Mouse (Mus musculus) spleen, adult 18-20 months (tissue): ENCODE results near the gene Tesc.

Source experiments
- DNase-seq, 2 experiments: peaks; one replicate each; pipeline ENCODE4 v3.0.0; 2022; ENCODE audit warnings: mixed read lengths in 2 of 2

Tesc gene

GRCm38 (mm10) chr5:118017527-118017926 is 10.0 kb upstream of the Tesc start:
- DNase-seq = no peak

GRCm38 (mm10) chr5:118019905-118020304 is 7.6 kb upstream of the Tesc start:
- DNase-seq = no peak

GRCm38 (mm10) chr5:118023053-118023452 is 4.5 kb upstream of the Tesc start:
- DNase-seq = no peak

GRCm38 (mm10) chr5:118025880-118026279 is 1.7 kb upstream of the Tesc start:
- no peak for DNase-seq

- no peak for DNase-seq
Measured at GRCm38 (mm10) chr5:118026343-118026742, 1.2 kb upstream of the Tesc start.

- no peak for DNase-seq
Measured at GRCm38 (mm10) chr5:118027101-118027697, 344 bp upstream of the Tesc start.

GRCm38 (mm10) chr5:118028191-118029034 is 870 bp downstream of the Tesc start:
- DNase-seq = no peak

GRCm38 (mm10) chr5:118029035-118029408 is 1.5 kb downstream of the Tesc start:
- DNase-seq = no peak

GRCm38 (mm10) chr5:118029420-118029819 is 1.9 kb downstream of the Tesc start:
- peak; percentile 26 to 32 for DNase-seq

GRCm38 (mm10) chr5:118030022-118030675 is 2.6 kb downstream of the Tesc start:
- DNase-seq = no peak

- DNase-seq = no peak
Measured at GRCm38 (mm10) chr5:118031059-118031458, 3.5 kb downstream of the Tesc start.

- DNase-seq = no peak
Measured at GRCm38 (mm10) chr5:118031508-118031907, 4.0 kb downstream of the Tesc start.

GRCm38 (mm10) chr5:118033328-118033727 is 5.8 kb downstream of the Tesc start:
- no peak for DNase-seq

- no peak for DNase-seq
Measured at GRCm38 (mm10) chr5:118033740-118034139, 6.2 kb downstream of the Tesc start.

GRCm38 (mm10) chr5:118034632-118035031 is 7.1 kb downstream of the Tesc start:
- no peak for DNase-seq

- DNase-seq = no peak
Measured at GRCm38 (mm10) chr5:118035786-118036185, 8.2 kb downstream of the Tesc start.

- DNase-seq = no peak
Measured at GRCm38 (mm10) chr5:118036888-118037797, 9.6 kb downstream of the Tesc start.

- no peak for DNase-seq
Measured at GRCm38 (mm10) chr5:118037798-118038484, 10.4 kb downstream of the Tesc start.

GRCm38 (mm10) chr5:118039241-118039668 is 11.7 kb downstream of the Tesc start:
- DNase-seq = no peak

- no peak for DNase-seq
Measured at GRCm38 (mm10) chr5:118042599-118042998, 15.1 kb downstream of the Tesc start.

- no peak for DNase-seq
Measured at GRCm38 (mm10) chr5:118043761-118044160, 16.2 kb downstream of the Tesc start.

- DNase-seq = no peak
Measured at GRCm38 (mm10) chr5:118044907-118045306, 17.4 kb downstream of the Tesc start.
